Mouse (Mus musculus): ENCODE results near the gene Supt20. TPM values are rescaled to one million over a fixed set of nuclear protein-coding genes. Genes with fewer than 3 reads are reported as not detected.
"Not testable (repeated sequence)": the region's sequence is repeated elsewhere in the genome, so short reads cannot be mapped to it uniquely, and the experiment has no call there.

Gene Supt20
- total RNA-seq, 2 experiments from 2014 or later, result 25.7 to 26.3 TPM

DNA sequence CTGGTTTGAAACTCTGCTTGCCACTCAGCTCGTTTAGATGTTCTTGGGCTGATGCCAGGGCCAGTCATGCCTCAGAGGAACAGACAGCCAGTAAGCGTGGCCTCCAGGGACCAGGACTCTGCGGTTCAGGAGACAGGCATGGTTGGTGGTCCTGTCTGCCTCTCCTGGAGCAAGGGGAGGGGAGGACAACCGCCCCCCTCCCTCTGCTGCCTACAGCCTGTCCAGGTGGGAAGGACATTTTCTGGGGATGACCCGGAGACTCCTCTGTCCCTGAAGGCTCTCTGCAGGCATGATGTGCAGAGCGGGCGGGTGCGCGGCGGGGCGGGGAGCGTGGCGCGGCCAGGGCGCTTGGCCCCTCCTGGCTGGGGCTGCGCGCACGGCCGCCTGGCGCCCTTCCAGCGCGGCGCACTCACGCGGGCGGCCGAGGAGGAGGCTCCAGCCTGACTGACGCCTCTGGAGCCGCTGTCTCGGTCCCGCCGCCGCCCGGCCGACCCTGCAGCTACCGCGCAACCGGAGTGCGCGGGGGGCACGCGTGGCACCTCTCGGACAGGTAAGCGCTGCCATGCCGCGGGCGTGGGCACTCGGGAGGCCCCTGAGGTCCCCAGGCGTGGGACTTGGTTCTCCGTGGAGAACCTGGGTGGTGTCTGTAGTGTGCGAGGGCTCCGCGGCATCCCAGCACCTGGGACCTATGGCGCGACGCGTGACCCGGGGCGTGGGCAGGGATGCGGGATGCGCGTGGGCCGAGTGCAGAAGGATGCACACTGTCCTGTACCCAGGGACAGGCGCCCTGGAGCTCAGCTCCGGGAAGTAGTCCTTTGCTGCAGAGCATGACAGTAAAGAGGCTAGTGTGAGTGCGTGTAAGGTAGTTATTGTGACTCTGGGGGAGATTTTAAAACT lies 62.8 kb downstream of the Supt20 start, which contains the start of gene Smad9:
Smad9 (plus strand) TSS at position 438 of the 897 bp plus-strand sequence.
- peak; percentile 60 for DNase-seq

GRCm38 (mm10) chr3:54756058-54756457 lies 63.5 kb downstream of the Supt20 start:
- no peak for DNase-seq

DNA sequence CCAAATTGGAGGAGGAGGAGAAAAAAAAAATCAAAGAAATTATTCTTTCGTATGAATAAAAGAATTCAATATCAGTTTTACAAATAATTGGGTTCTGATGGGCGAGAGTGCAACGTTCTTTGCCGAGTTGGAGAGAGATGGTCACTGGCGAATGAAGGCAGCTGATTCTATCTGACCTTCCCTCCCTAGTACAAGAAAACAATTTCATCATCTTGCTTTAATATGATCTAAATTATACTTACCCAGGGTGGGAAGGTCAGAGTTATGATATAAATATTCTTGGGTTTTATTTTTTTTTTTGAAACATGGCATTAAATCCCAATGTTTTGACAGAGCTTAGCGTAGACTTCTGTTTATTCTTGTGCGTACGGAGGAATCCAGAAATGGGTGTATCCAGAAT lies 64.8 kb downstream of the Supt20 start:
- no peak for DNase-seq

DNA sequence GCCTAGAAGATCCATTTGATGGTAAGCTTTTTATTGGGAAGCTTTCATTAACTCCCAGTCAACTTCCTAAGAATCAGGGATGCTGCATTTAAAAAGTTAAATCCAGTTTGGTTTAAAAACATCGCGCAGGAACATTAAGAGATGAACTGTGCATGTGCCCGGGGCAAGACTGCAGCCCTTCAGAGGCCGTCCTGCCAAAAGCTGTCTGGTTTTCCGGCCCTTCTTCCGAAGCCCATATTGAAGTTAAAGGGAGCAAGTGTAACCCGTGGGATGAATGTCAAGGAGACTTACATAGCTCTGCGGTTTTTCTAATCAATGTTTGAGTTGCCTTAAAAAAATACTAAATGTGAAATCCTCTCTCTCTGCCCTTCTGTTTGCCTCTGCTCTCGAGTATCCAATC lies 66.6 kb downstream of the Supt20 start:
- no peak for DNase-seq

DNA sequence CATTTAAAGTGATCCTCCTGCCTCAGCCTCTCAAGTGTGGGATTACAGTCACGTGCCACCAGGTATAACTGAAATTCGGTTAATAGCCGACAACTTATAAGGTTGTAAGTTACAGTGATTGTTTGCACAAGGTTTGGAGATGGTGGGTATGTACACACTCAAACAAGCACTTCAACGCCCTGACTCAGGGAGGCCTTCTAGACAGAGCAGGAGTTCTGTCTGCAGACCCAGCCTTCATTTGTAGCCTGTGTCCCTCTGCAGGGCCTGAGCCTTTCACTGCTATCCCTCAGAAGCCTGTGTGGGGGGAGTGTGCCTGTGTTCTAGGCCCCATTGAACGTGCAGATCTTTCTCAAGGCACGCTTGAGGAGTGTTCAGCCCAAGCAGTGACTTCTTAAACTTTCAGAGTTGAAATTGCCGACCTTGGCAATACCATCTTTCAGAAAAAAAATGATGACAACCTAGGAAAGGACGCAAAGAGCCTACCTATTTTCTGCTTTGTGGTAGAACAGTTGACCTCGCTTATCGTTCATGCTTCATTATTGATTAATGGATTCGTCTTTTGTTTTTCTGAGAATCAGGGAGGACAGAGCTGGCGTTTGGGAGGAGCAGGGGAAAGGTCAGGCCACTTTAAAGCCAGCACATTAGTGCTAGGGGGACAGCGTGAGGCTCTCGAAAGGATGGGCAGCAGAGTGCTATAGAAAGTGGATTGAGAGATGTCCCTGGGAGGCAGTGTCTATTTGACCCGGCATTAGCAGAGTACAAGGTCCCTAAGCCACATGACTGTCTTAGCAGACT lies 67.9 kb downstream of the Supt20 start:
- no peak for DNase-seq

GRCm38 (mm10) chr3:54761258-54761657 lies 68.7 kb downstream of the Supt20 start:
- DNase-seq, result no peak

- DNase-seq, result peak; percentile 16
These were observed 71.8 kb downstream of the Supt20 start for GRCm38 (mm10) chr3:54764418-54764817.

DNA sequence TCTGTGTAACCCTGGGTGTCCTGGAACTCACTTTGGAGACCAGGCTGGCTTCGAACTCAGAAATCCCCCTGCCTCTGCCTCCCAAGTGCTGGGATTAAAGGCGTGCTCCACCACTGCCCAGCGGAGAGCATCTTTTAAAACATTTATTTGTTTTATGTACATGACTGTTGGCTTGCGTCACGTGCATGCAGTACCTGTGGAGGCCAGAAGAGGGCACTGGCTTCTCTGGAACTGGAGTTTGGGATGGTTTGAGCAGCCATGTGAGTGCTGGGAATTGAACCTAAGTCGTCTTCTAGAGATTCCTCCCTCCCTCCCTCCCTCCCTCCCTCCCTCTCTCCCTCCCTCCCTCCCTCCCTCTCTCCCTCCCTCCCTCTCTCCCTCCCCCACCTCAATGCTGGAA lies 72.9 kb downstream of the Supt20 start:
- not testable (repeated sequence) for DNase-seq

DNA sequence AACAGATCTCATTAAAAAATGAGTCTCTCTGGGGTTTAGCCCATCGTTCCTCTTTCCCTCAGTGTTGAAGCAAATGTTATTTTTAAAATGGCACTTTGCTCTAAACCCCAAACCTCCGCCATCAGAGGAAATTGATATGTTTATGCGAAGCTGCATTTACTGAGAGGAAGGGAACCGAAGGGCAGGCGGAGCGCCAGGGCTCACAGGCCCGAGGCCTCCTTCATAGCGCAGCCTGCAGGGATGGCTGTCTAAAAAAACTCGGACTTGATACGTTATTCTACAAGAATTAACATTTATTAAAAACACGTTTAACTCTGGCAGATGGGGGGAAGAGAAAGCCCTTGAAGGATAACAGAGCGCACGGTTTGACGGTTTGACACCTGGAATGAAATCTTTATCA lies 73.4 kb downstream of the Supt20 start:
- no peak for DNase-seq

- DNase-seq, result no peak
These were observed 74.2 kb downstream of the Supt20 start for GRCm38 (mm10) chr3:54766811-54767210.

GRCm38 (mm10) chr3:54768592-54768991 lies 76.0 kb downstream of the Supt20 start:
- DNase-seq, result no peak

DNA sequence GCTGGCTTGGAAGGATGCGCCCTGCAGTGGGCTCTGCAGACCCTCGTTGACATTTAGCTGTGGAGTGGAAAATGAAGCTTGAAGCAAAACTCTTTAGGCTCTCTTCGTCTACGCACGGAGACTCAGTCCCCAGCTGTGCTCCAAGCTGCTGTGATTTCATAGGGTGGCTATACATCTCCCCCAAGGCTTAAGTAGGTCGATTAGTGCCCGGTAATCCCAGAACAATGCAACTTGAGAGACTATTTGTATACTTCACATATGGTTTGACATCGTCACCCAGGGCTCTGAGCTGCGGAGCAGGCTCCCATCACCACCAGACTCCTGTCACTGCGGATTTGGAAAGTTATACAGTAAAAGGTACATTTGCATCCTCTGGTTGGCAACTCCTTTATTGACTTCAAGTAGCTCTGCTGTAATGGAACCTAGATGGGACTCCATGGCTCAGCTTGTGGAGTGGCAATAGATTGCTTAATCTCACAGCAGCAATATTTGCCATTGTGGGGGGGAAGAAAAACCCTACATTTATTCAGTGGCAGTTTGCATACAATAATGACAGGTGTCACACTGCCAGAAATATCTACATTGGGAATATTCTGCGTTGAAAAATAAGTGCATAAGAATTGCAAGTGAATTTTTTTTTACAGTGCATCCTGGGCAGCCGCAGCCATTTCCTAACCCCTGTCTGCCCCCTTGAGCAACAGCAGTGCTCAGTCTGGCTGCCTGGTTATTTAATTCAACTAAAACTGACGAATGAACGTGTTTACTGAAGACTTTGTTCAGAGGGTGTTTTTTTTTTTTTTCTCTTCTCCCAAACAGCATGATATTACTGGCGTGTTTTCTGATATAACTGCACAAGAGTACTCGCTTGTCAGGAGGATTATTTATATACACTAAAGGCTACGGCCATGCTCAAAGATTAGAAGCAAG lies 77.0 kb downstream of the Supt20 start:
- DNase-seq, result no peak

DNA sequence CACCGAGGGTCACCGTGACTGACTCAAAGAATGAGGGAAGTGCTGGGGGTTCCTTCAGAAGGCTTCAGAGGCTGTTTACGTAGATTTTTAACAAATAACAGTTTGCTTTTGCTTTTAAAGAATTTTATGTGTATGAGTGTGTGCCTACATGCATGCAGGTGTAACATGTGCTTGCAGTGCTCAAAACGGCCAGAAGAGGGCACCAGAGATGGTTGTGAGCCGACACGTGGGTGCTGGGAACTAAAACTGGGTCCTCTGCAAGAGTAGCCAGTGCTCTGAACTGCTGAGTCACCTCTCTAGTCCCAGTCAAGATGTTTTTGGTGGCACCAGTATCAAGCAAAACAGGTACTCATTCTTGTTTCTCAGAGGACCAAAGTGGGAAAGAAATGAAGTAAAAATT lies 81.0 kb downstream of the Supt20 start:
- DNase-seq, result no peak

- DNase-seq, result no peak
These were observed 83.5 kb downstream of the Supt20 start for GRCm38 (mm10) chr3:54775989-54776631.

Other genes starting within 250 kb of the Supt20 start
- not detected for gene Gm21958, start 21.5 kb downstream of the Supt20 start, total RNA-seq (2021)
- 10 to 100 TPM; 13.9 to 23.7 TPM for gene Exosc8, start 42.6 kb downstream of the Supt20 start, total RNA-seq (2021)
- gene Alg5, start 42.7 kb downstream of the Supt20 start, total RNA-seq (2021), result 10 to 100 TPM; 12.8 to 16.1 TPM
- gene Smad9, start 62.8 kb downstream of the Supt20 start, total RNA-seq (2021), result under 1 TPM; 0.42 to 0.56 TPM
- 10 to 100 TPM; 23.4 to 25.3 TPM for gene Rfxap, start 115.0 kb downstream of the Supt20 start, total RNA-seq (2021)
- gene Sertm1, start 223.1 kb downstream of the Supt20 start, total RNA-seq (2021), result under 1 TPM; 0.07 to 0.11 TPM